Mouse (Mus musculus) limb, embryonic 10.5 days (tissue): ENCODE measurements around the gene Gm15448. TPM values are rescaled to one million over a fixed set of nuclear protein-coding genes. Genes with fewer than 3 reads are reported as not detected.
"Not testable (repeated sequence)": the region's sequence is repeated elsewhere in the genome, so short reads cannot be mapped to it uniquely, and the experiment has no call there.

Source experiments
- DNase-seq: peaks from one replicate; pipeline ENCODE4 v3.0.0-alpha.2; 2017; ENCODE audit warnings: low spot score
- H3K27ac ChIP-seq: fragments of 300-500 bp; sonication (generic); 2 replicates; pipeline ENCODE4 v1.5.1; 2016; ENCODE audit warnings: mild to moderate bottlenecking
- H3K27me3 ChIP-seq: fragments of 300-500 bp; sonication (generic); 2 replicates; pipeline ENCODE4 v1.6.1; 2016; ENCODE audit warnings: low read depth, mild to moderate bottlenecking; ENCODE audit not compliant: poor library complexity, severe bottlenecking
- H3K36me3 ChIP-seq: fragments of 300-500 bp; sonication (generic); 2 replicates; pipeline ENCODE4 v1.6.1; 2016; ENCODE audit warnings: mild to moderate bottlenecking, moderate library complexity
- H3K4me1 ChIP-seq: fragments of 300-500 bp; sonication (generic); 2 replicates; pipeline ENCODE4 v1.6.1; 2016
- H3K4me3 ChIP-seq: fragments of 300-500 bp; sonication (generic); 2 replicates; pipeline ENCODE4 v1.5.1; 2016; ENCODE audit warnings: mild to moderate bottlenecking, moderate library complexity
- H3K9me3 ChIP-seq: fragments of 300-500 bp; sonication (generic); replicated peaks from 2 replicates; pipeline ENCODE4 v1.6.1; 2016; ENCODE audit warnings: mild to moderate bottlenecking
- WGBS: fragments of 180-500 bp; shearing (Covaris S2); methylation state at CpG from one replicate; pipeline ENCODE4 v1.1.7; 2016; 5-methylcytosine and 5-hydroxymethylcytosine counted together
- polyA plus RNA-seq: library from polyadenylated mRNA; unstranded; fragments of >200 nt; fragmentation: Nextera tagmentation; extraction: Ambion mirVana; gene quantifications from 2 replicates; pipeline ENCODE4 v1.2.1, GENCODE M21; 2016

Gm15448 gene
- polyA plus RNA-seq: not detected in 2 replicates

GRCm38 (mm10) chr7:3825599-3825998 is at the start of gene Gm15448:
Gm15448 (minus strand) TSS chr7:3825687.
- not testable (repeated sequence) for H3K27me3 ChIP-seq, DNase-seq, H3K36me3 ChIP-seq, H3K4me1 ChIP-seq, H3K4me3 ChIP-seq, H3K27ac ChIP-seq, H3K9me3 ChIP-seq
- 71% methylated on average over 1 of the region's 3 CpGs for whole genome bisulfite sequencing

- not testable (repeated sequence) for H3K4me1 ChIP-seq, H3K27ac ChIP-seq, H3K4me3 ChIP-seq, H3K36me3 ChIP-seq, H3K27me3 ChIP-seq, H3K9me3 ChIP-seq, DNase-seq
- no CpG with 5 or more reads among the region's 1 CpGs for WGBS
Observed at GRCm38 (mm10) chr7:3875032-3875431, 49.5 kb upstream of the Gm15448 start.

GRCm38 (mm10) chr7:3844951-3845350 is 19.5 kb upstream of the Gm15448 start, which contains the start of gene Pira2:
Pira2 (minus strand) TSS chr7:3845051.
- not testable (repeated sequence) for H3K27me3 ChIP-seq, DNase-seq, H3K9me3 ChIP-seq, H3K36me3 ChIP-seq, H3K4me1 ChIP-seq, H3K4me3 ChIP-seq, H3K27ac ChIP-seq
- WGBS: no CpG with 5 or more reads among the region's 2 CpGs

- not testable (repeated sequence) for DNase-seq, H3K4me1 ChIP-seq, H3K9me3 ChIP-seq, H3K27me3 ChIP-seq, H3K27ac ChIP-seq, H3K4me3 ChIP-seq, H3K36me3 ChIP-seq
- WGBS: no CpG with 5 or more reads among the region's 1 CpGs
Observed at GRCm38 (mm10) chr7:3837854-3838253, 12.4 kb upstream of the Gm15448 start.

GRCm38 (mm10) chr7:3830633-3831032 is 5.1 kb upstream of the Gm15448 start:
- H3K36me3 ChIP-seq, H3K4me1 ChIP-seq, H3K27me3 ChIP-seq, H3K9me3 ChIP-seq, H3K27ac ChIP-seq, DNase-seq, H3K4me3 ChIP-seq: not testable (repeated sequence)

- H3K27me3 ChIP-seq, DNase-seq, H3K4me3 ChIP-seq, H3K36me3 ChIP-seq, H3K4me1 ChIP-seq, H3K9me3 ChIP-seq, H3K27ac ChIP-seq: not testable (repeated sequence)
Observed at GRCm38 (mm10) chr7:3811912-3812311, 13.6 kb downstream of the Gm15448 start.

- not testable (repeated sequence) for H3K4me1 ChIP-seq, H3K9me3 ChIP-seq, DNase-seq, H3K4me3 ChIP-seq, H3K36me3 ChIP-seq, H3K27me3 ChIP-seq, H3K27ac ChIP-seq
- 89% methylated on average over 4 of the region's 4 CpGs for WGBS
Observed at GRCm38 (mm10) chr7:3802935-3803334, 22.6 kb downstream of the Gm15448 start.

- not testable (repeated sequence) for H3K27ac ChIP-seq, H3K9me3 ChIP-seq, H3K4me3 ChIP-seq, H3K36me3 ChIP-seq, H3K27me3 ChIP-seq, DNase-seq, H3K4me1 ChIP-seq
- 85% methylated on average over 3 of the region's 3 CpGs for WGBS
Observed at GRCm38 (mm10) chr7:3799940-3800339, 25.5 kb downstream of the Gm15448 start.

GRCm38 (mm10) chr7:3796286-3796685 is 29.2 kb downstream of the Gm15448 start:
- DNase-seq, H3K4me3 ChIP-seq, H3K4me1 ChIP-seq, H3K36me3 ChIP-seq, H3K27ac ChIP-seq, H3K9me3 ChIP-seq, H3K27me3 ChIP-seq: not testable (repeated sequence)

Other genes with a start within 250 kb of the Gm15448 start
- not detected in 2 replicates for gene Oscar, start 209.5 kb downstream of the Gm15448 start, polyA plus RNA-seq
- gene Ndufa3, start 208.3 kb downstream of the Gm15448 start, polyA plus RNA-seq: 360 and 392 TPM in 2 replicates
- 33.3 and 36.0 TPM in 2 replicates for gene Tfpt, start 195.8 kb downstream of the Gm15448 start, polyA plus RNA-seq
- gene Prpf31, start 195.7 kb downstream of the Gm15448 start, polyA plus RNA-seq: 181 and 186 TPM in 2 replicates
- 80.3 and 94.7 TPM in 2 replicates for gene Cnot3, start 180.4 kb downstream of the Gm15448 start, polyA plus RNA-seq
- gene Leng1, start 159.8 kb downstream of the Gm15448 start, polyA plus RNA-seq: 13.2 and 15.2 TPM in 2 replicates
- 4.2 and 5.0 TPM in 2 replicates for gene Tmc4, start 148.1 kb downstream of the Gm15448 start, polyA plus RNA-seq
- gene Tsen34, start 132.8 kb downstream of the Gm15448 start, polyA plus RNA-seq: 328 and 357 TPM in 2 replicates
- gene Mboat7, start 132.2 kb downstream of the Gm15448 start, polyA plus RNA-seq: 39.0 and 46.5 TPM in 2 replicates
- 1,366 and 1,587 TPM in 2 replicates for gene Rps9, start 121.7 kb downstream of the Gm15448 start, polyA plus RNA-seq
- 0.08 and 0.13 TPM in 2 replicates for gene Pirb, start 105.3 kb downstream of the Gm15448 start, polyA plus RNA-seq
- not detected in 2 replicates for gene Pira2, start 19.4 kb upstream of the Gm15448 start, polyA plus RNA-seq
- not detected in 2 replicates for gene Gm14548, start 72.4 kb upstream of the Gm15448 start, polyA plus RNA-seq
- not detected in 2 replicates for gene Lilra6, start 89.8 kb upstream of the Gm15448 start, polyA plus RNA-seq
- 0.13 and 0.19 TPM in 2 replicates for gene Lair1, start 237.5 kb upstream of the Gm15448 start, polyA plus RNA-seq